In genomic region chr7:49350321-49351007, GRCm38 (mm10) we compare ENCODE assay signal across 22 mouse cellular contexts.
DNase-seq lines count a peak whose midpoint lies in the region; ATAC-seq and TF ChIP-seq lines count a peak whose summit lies in the region.
"Had no signal": no experiment of that assay in that cellular context is flagged by ENCODE, and none has a peak within 500 bp of the region (broad histone marks: within the 10 kb centered on the region; RNA-seq: fewer than 3 reads in every experiment).

No protein-coding gene starts in this region.

- H3K4me1 ChIP-seq in testis, adult 2 months (ENCODE audit: control insufficient read depth, insufficient read depth, low read length) = no peaks in the 10 kb centered on the region; the same call in 1 of the 2 replicates
- H3K4me1 ChIP-seq in limb, embryonic 10.5 days = peaks cover 16% of the 10 kb centered on the region; the same call in 1 of the 2 replicates
- peaks cover 27% of the 10 kb centered on the region for H3K4me1 ChIP-seq in liver, embryonic 15.5 days (replicated peaks)
- H3K4me1 ChIP-seq in midbrain, embryonic 10.5 days = peaks cover 43% of the 10 kb centered on the region

- H3K9me3 ChIP-seq in limb, embryonic 10.5 days (replicated peaks) = no peaks in the 10 kb centered on the region
- no peaks in the 10 kb centered on the region for H3K9me3 ChIP-seq in liver, embryonic 15.5 days (replicated peaks)
- no peaks in the 10 kb centered on the region for H3K9me3 ChIP-seq in midbrain, embryonic 10.5 days (replicated peaks)
- H3K9me3 ChIP-seq: embryonic facial prominence, embryonic 13.5 days; kidney, embryonic 15.5 days; limb, embryonic 13.5 days; midbrain, embryonic 15.5 days; neural tube, embryonic 12.5 days had no signal

- H3K27me3 ChIP-seq in testis, adult 2 months (ENCODE audit: control insufficient read depth, insufficient read depth, low read length) = no peaks in the 10 kb centered on the region
- H3K27me3 ChIP-seq in limb, embryonic 10.5 days (ENCODE audit: low read depth, poor library complexity, severe bottlenecking) = no peaks in the 10 kb centered on the region
- H3K27me3 ChIP-seq in liver, embryonic 15.5 days = peaks cover 7% of the 10 kb centered on the region
- peaks cover 10% of the 10 kb centered on the region for H3K27me3 ChIP-seq in midbrain, embryonic 10.5 days (ENCODE audit: low read depth, poor library complexity, severe bottlenecking)
- H3K27me3 ChIP-seq: kidney, embryonic 15.5 days; midbrain, embryonic 15.5 days; neural tube, embryonic 12.5 days had no signal

- H3K4me3 ChIP-seq in testis, adult 2 months (ENCODE audit: control insufficient read depth, low read depth, low read length) = peak overlapping the region; percentile 70
- no peak overlapping the region for H3K4me3 ChIP-seq in limb, embryonic 10.5 days
- peak overlapping the region; percentile 11 for H3K4me3 ChIP-seq in liver, embryonic 15.5 days (replicated peaks)
- H3K4me3 ChIP-seq in midbrain, embryonic 10.5 days = no peak overlapping the region
- H3K4me3 ChIP-seq: embryonic facial prominence, embryonic 13.5 days; gastrocnemius, adult 2 months; kidney, embryonic 15.5 days; limb, embryonic 13.5 days; midbrain, embryonic 15.5 days; neural tube, embryonic 12.5 days had no signal

- no peak overlapping the region for H3K27ac ChIP-seq in testis, adult 2 months (ENCODE audit: control insufficient read depth, insufficient read depth, low read depth, low read length)
- peak overlapping the region; percentile 7; the same call in 1 of the 2 replicates for H3K27ac ChIP-seq in limb, embryonic 10.5 days
- peak overlapping the region; percentile 74 for H3K27ac ChIP-seq in liver, embryonic 15.5 days (replicated peaks)
- no peak overlapping the region for H3K27ac ChIP-seq in midbrain, embryonic 10.5 days (replicated peaks)
- H3K27ac ChIP-seq: embryonic facial prominence, embryonic 13.5 days; gastrocnemius, adult 2 months; limb, embryonic 13.5 days; midbrain, embryonic 15.5 days; neural tube, embryonic 12.5 days had no signal

- ATAC-seq in liver, embryonic 15.5 days (ENCODE audit: insufficient read depth) = peak; percentile 90
- ATAC-seq: intestine, postnatal 0 days; midbrain, embryonic 15.5 days had no signal

- DNase-seq in testis, postnatal 10 days (ENCODE audit: low spot score) = no peak
- no peak for DNase-seq in limb, embryonic 10.5 days (ENCODE audit: low spot score)
- no peak for DNase-seq in midbrain, embryonic 10.5 days (ENCODE audit: low spot score)
- no peak for DNase-seq in spleen, postnatal 36 days (ENCODE audit: low spot score in 2 of 2)
- DNase-seq in gastrocnemius, adult 8-10 months (ENCODE audit: low spot score in 2 of 2) = no peak
- DNase-seq: adrenal gland, postnatal 10 days; cerebellum, adult 2 months; cerebellum, postnatal 36 days; embryo, embryonic 11 days; gastrocnemius, adult 2 months; kidney, postnatal 36 days; layer of hippocampus, postnatal 36 days; lung, embryonic 14.5 days; retina, postnatal 1 day had no signal

- 84% methylated on average over 8 of the region's 8 CpGs for whole genome bisulfite sequencing in limb, embryonic 10.5 days
- WGBS in liver, embryonic 15.5 days (ENCODE audit: insufficient replicate concordance) = 39% methylated on average over 8 of the region's 8 CpGs
- 85% methylated on average over 8 of the region's 8 CpGs for WGBS in midbrain, embryonic 10.5 days

- no peaks in the 10 kb centered on the region for H3K36me3 ChIP-seq in testis, adult 2 months (ENCODE audit: control insufficient read depth, insufficient read depth, low read length)
- no peaks in the 10 kb centered on the region for H3K36me3 ChIP-seq in limb, embryonic 10.5 days
- H3K36me3 ChIP-seq in liver, embryonic 15.5 days (replicated peaks) = no peaks in the 10 kb centered on the region
- no peaks in the 10 kb centered on the region for H3K36me3 ChIP-seq in midbrain, embryonic 10.5 days
- H3K36me3 ChIP-seq: embryonic facial prominence, embryonic 13.5 days; kidney, embryonic 15.5 days; limb, embryonic 13.5 days; midbrain, embryonic 15.5 days; neural tube, embryonic 12.5 days had no signal

- TF ChIP-seq CTCF in testis, adult 2 months (IDR thresholded peaks at IDR 0.05; ENCODE audit: control insufficient read depth, insufficient read depth, insufficient replicate concordance, low read depth, low read length) = no peak

- TF ChIP-seq POLR2A in testis, adult 2 months (IDR thresholded peaks at IDR 0.05; ENCODE audit: control insufficient read depth, low read depth, low read length) = no peak

- H3K9ac ChIP-seq in liver, embryonic 15.5 days = peak overlapping the region; percentile 11; the same call in 1 of the 2 replicates
- H3K9ac ChIP-seq: embryonic facial prominence, embryonic 13.5 days; kidney, embryonic 15.5 days; limb, embryonic 13.5 days; lung, embryonic 14.5 days; midbrain, embryonic 15.5 days; neural tube, embryonic 12.5 days had no signal

- H3K4me2 ChIP-seq in liver, embryonic 15.5 days = peak overlapping the region; percentile 47
- H3K4me2 ChIP-seq: embryonic facial prominence, embryonic 13.5 days; kidney, embryonic 15.5 days; limb, embryonic 13.5 days; lung, embryonic 14.5 days; midbrain, embryonic 15.5 days; neural tube, embryonic 12.5 days had no signal

Comparison
In these comparisons a context has a peak if more than half of its experiments do, and no peak if none do; other contexts are left out.
1. H3K27ac ChIP-seq: peak in limb, embryonic 10.5 days (single experiment) and liver, embryonic 15.5 days (single experiment); none in testis, adult 2 months (single experiment) and midbrain, embryonic 10.5 days (single experiment).
2. H3K4me3 ChIP-seq: peak in testis, adult 2 months (single experiment) and liver, embryonic 15.5 days (single experiment); none in limb, embryonic 10.5 days (single experiment) and midbrain, embryonic 10.5 days (single experiment).